Mouse (Mus musculus) heart, adult 2 months (tissue): ENCODE results near the gene Usp29.

ENCODE experiments used
- CTCF ChIP-seq: fragments of 200-600 bp; IDR thresholded peaks from 2 replicates; pipeline ENCODE4 v1.8.1; 2022; ENCODE audit warnings: antibody characterized with exemption, mild to moderate bottlenecking, moderate library complexity
- EP300 ChIP-seq: fragments of 200-500 bp; IDR thresholded peaks from 2 replicates; pipeline ENCODE4 v1.6.1; 2011; ENCODE audit warnings: low read depth, low read length, control low read depth; ENCODE audit not compliant: insufficient read depth
- POLR2A ChIP-seq: fragments of 200-500 bp; IDR thresholded peaks from 2 replicates; pipeline ENCODE4 v1.6.1; 2011; ENCODE audit warnings: mild to moderate bottlenecking, low read depth, low read length, control low read depth; ENCODE audit not compliant: insufficient read depth

DNA sequence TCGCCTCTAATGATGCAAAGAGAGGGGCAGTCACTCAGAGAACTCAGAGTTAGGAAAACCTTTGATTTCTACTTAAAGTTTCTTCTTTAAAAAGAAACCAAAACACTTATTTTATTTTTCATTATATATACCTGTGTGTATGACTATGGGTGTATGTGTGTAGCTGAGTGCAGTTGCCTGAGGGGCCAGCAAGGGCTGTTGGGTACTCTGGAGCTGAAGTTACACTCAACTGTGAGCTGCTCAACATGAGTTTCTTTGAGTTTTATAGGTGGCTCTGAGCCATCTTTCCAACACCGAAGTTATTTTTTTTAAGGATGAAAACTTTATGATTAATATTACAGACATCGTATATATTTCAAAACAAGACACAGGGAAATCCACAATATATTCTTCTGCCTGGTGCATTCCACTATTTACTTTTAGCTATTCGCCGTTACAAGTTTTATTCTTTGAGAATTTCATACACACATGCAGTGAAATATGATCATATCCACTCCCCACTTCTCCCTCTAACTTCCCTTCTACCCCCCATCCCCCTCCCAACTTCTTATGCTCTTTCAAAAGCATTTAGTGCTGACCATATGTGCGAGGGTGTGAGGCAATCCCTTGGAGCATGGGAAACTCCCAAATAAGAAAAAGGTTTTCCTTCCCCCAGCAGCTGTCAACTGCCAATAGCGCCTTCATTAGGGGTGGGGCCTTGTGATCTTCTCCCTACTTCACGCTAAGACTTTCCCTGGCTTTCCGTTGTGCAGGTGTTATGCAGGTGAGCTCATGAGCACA is 61.1 kb downstream of the Usp29 start:
- TF ChIP-seq POLR2A (no peak), CTCF (no peak), EP300 (no peak)
